Mouse (Mus musculus) G1E-ER4 (cell line): ENCODE measurements around the gene Idh2. TPM values are rescaled to one million over a fixed set of nuclear protein-coding genes. Genes with fewer than 3 reads are reported as not detected.

ENCODE experiments used
- GATA1 ChIP-seq: IDR thresholded peaks from one replicate; pipeline ENCODE4 v1.8.0; 2012; ENCODE audit warnings: low read length, inconsistent platforms
- polyA plus RNA-seq: library from polyadenylated mRNA; stranded (reverse); fragments of >175 nt; gene quantifications from 2 replicates; pipeline ENCODE4 v1.2.3, GENCODE M21; 2012

The Idh2 gene
- polyA plus RNA-seq, 1 experiment, result 14.1 TPM

GRCm38 (mm10) chr7:80076961-80077716, 38.1 kb downstream of the Idh2 start:
- TF ChIP-seq GATA1, result no peak

- no peak for TF ChIP-seq GATA1
Observed at GRCm38 (mm10) chr7:80075946-80076583, 39.1 kb downstream of the Idh2 start.

GRCm38 (mm10) chr7:80074921-80075441, 40.2 kb downstream of the Idh2 start:
- no peak for TF ChIP-seq GATA1

GRCm38 (mm10) chr7:80073506-80073905, 41.7 kb downstream of the Idh2 start:
- TF ChIP-seq GATA1, result no peak

- TF ChIP-seq GATA1, result no peak
Observed at GRCm38 (mm10) chr7:80072297-80072696, 42.9 kb downstream of the Idh2 start.

GRCm38 (mm10) chr7:80071209-80071608, 44.0 kb downstream of the Idh2 start:
- no peak for TF ChIP-seq GATA1

GRCm38 (mm10) chr7:80069615-80070327, 45.4 kb downstream of the Idh2 start:
- no peak for TF ChIP-seq GATA1

- no peak for TF ChIP-seq GATA1
Observed at GRCm38 (mm10) chr7:80068341-80068740, 46.9 kb downstream of the Idh2 start.

- TF ChIP-seq GATA1, result no peak
Observed at GRCm38 (mm10) chr7:80066675-80067455, 48.3 kb downstream of the Idh2 start.

GRCm38 (mm10) chr7:80065250-80065649, 49.9 kb downstream of the Idh2 start:
- no peak for TF ChIP-seq GATA1

- TF ChIP-seq GATA1, result no peak
Observed at GRCm38 (mm10) chr7:80063902-80064736, 51.1 kb downstream of the Idh2 start.

GRCm38 (mm10) chr7:80063244-80063643, 51.9 kb downstream of the Idh2 start:
- no peak for TF ChIP-seq GATA1

- TF ChIP-seq GATA1, result no peak
Observed at GRCm38 (mm10) chr7:80062083-80062826, 52.9 kb downstream of the Idh2 start.

GRCm38 (mm10) chr7:80060012-80060778, 55.0 kb downstream of the Idh2 start:
- TF ChIP-seq GATA1, result no peak
